Mouse (Mus musculus) stomach, embryonic 14.5 days (tissue): ENCODE measurements around the gene Hist1h2br. TPM values are rescaled to one million over a fixed set of nuclear protein-coding genes. Genes with fewer than 3 reads are reported as not detected.
A peak's percentile ranks its signal among the peaks of the same experiment; 100 is the strongest.
"Not testable (repeated sequence)": the region's sequence is repeated elsewhere in the genome, so short reads cannot be mapped to it uniquely, and the experiment has no call there.

Experiments
- ATAC-seq: fragments of 200-750 bp; cut with Nextera tagmentation; 2 replicates; pipeline ENCODE4 v1.8.0; 2017; ENCODE audit warnings: low read depth, moderate TSS enrichment; ENCODE audit not compliant: insufficient number of reproducible peaks, insufficient read depth, low FRiP score
- H3K27ac ChIP-seq: fragments of 300-500 bp; sonication (generic); 2 replicates; pipeline ENCODE4 v1.5.1; 2014; ENCODE audit warnings: mild to moderate bottlenecking, low read length, moderate library complexity, mixed read lengths
- H3K27me3 ChIP-seq: fragments of 300-500 bp; sonication (generic); 2 replicates; pipeline ENCODE4 v1.6.1; 2014; ENCODE audit warnings: low read length, control low read depth, mixed read lengths; ENCODE audit not compliant: control insufficient read depth, insufficient read depth
- H3K36me3 ChIP-seq: fragments of 300-500 bp; sonication (generic); 2 replicates; pipeline ENCODE4 v1.6.1; 2014; ENCODE audit warnings: mild to moderate bottlenecking, control low read depth, low read length, moderate library complexity, mixed read lengths; ENCODE audit not compliant: control insufficient read depth, insufficient read depth
- H3K4me1 ChIP-seq: fragments of 300-500 bp; sonication (generic); 2 replicates; pipeline ENCODE4 v1.6.1; 2014; ENCODE audit warnings: low read length, control low read depth, mixed read lengths; ENCODE audit not compliant: control insufficient read depth, insufficient read depth
- H3K4me2 ChIP-seq: fragments of 300-500 bp; sonication (generic); replicated peaks from 2 replicates; pipeline ENCODE4 v1.6.1; 2014; ENCODE audit warnings: low read depth, low read length, control low read depth
- H3K4me3 ChIP-seq: fragments of 300-500 bp; sonication (generic); 2 replicates; pipeline ENCODE4 v1.5.1; 2014; ENCODE audit warnings: low read depth, low read length, control low read depth
- H3K9ac ChIP-seq: fragments of 300-500 bp; sonication (generic); replicated peaks from 2 replicates; pipeline ENCODE4 v1.6.1; 2014; ENCODE audit warnings: low read depth, mild to moderate bottlenecking, control low read depth, low read length, moderate library complexity, mixed read lengths
- H3K9me3 ChIP-seq: fragments of 300-500 bp; sonication (generic); 2 replicates; pipeline ENCODE4 v1.6.1; 2016; ENCODE audit warnings: low read depth, low read length, control low read depth; ENCODE audit not compliant: control insufficient read depth
- WGBS: fragments of 180-500 bp; shearing (Covaris S2); extraction: QIAGEN DNeasy Blood & Tissue Kit; methylation state at CpG from one replicate; pipeline ENCODE4 v1.1.7; 2014; 5-methylcytosine and 5-hydroxymethylcytosine counted together
- polyA plus RNA-seq: library from polyadenylated mRNA; unstranded; fragments of >200 nt; fragmentation: Nextera tagmentation; extraction: Ambion mirVana; gene quantifications from 2 replicates; pipeline ENCODE4 v1.2.1, GENCODE M21; 2014

Hist1h2br gene
- 24.3 and 25.5 TPM in 2 replicates for polyA plus RNA-seq

GRCm38 (mm10) chr13:21833461-21833860 lies at the start of gene Hist1h2br, which contains the start of gene Hist1h2ap:
Gene Hist1h2br (plus strand): TSS chr13:21833743.
Gene Hist1h2ap (minus strand): TSS chr13:21833507.
- H3K4me2 ChIP-seq, H3K4me3 ChIP-seq, H3K36me3 ChIP-seq, H3K27me3 ChIP-seq, H3K9me3 ChIP-seq, H3K9ac ChIP-seq, H3K4me1 ChIP-seq, H3K27ac ChIP-seq: not testable (repeated sequence)
- peak; percentile 94 for ATAC-seq
- WGBS = no CpG with 5 or more reads among the region's 24 CpGs

- ATAC-seq = no peak
- Histone ChIP-seq H3K9ac (peak overlapping the region; percentile 25), H3K27ac (peak overlapping the region; percentile 93), H3K4me2 (peak overlapping the region; percentile 43), H3K36me3 (no peaks in the 10 kb centered on the region), H3K4me3 (peak overlapping the region; percentile 36), H3K4me1 (peaks cover 20% of the 10 kb centered on the region; the same call in 1 of the 2 replicates), H3K9me3 (no peaks in the 10 kb centered on the region), H3K27me3 (no peaks in the 10 kb centered on the region)
- WGBS = 22% methylated on average over 6 of the region's 6 CpGs
Observed at GRCm38 (mm10) chr13:21784311-21784710, 49.2 kb upstream of the Hist1h2br start.

- ATAC-seq = no peak
- no peaks in the 10 kb centered on the region for H3K9me3 ChIP-seq
- 3% methylated on average over 8 of the region's 8 CpGs for WGBS
- peaks cover 24% of the 10 kb centered on the region; the same call in 1 of the 2 replicates for H3K4me1 ChIP-seq
- no peaks in the 10 kb centered on the region for H3K27me3 ChIP-seq
- peak overlapping the region; percentile 29 for H3K4me3 ChIP-seq
- peak overlapping the region; percentile 46 for H3K4me2 ChIP-seq
- peak overlapping the region; percentile 34; the same call in 1 of the 2 replicates for H3K9ac ChIP-seq
- peak overlapping the region; percentile 82 for H3K27ac ChIP-seq
- no peaks in the 10 kb centered on the region for H3K36me3 ChIP-seq
Observed at GRCm38 (mm10) chr13:21786189-21786898, 47.2 kb upstream of the Hist1h2br start.

- peak within 1 kb of the TSS; percentile 82 for H3K27ac ChIP-seq
- WGBS = 1% methylated on average over 32 of the region's 63 CpGs
Observed at GRCm38 (mm10) chr13:21786899-21787629, 46.5 kb upstream of the Hist1h2br start, which contains the start of the genes Hist1h2an and Hist1h2bp. Gene Hist1h2an (minus strand): TSS chr13:21787218. Gene Hist1h2bp (plus strand): TSS chr13:21787461.

GRCm38 (mm10) chr13:21787760-21788593 lies 45.6 kb upstream of the Hist1h2br start:
- Histone ChIP-seq H3K4me3 (peak overlapping the region; percentile 29; the same call in 1 of the 2 replicates), H3K4me1 (peaks cover 24% of the 10 kb centered on the region; the same call in 1 of the 2 replicates), H3K9ac (peak overlapping the region; percentile 33), H3K36me3 (no peaks in the 10 kb centered on the region), H3K9me3 (no peaks in the 10 kb centered on the region), H3K27ac (peak overlapping the region; percentile 79), H3K4me2 (peak overlapping the region; percentile 40), H3K27me3 (no peaks in the 10 kb centered on the region)
- ATAC-seq = no peak
- 25% methylated on average over 13 of the region's 21 CpGs for WGBS

More at GRCm38 (mm10) chr13:21786899-21787629, 46.5 kb upstream of the Hist1h2br start, which contains the start of the genes Hist1h2an and Hist1h2bp:
- H3K9me3 ChIP-seq, H3K36me3 ChIP-seq, H3K27me3 ChIP-seq: not testable (repeated sequence)
- Histone ChIP-seq H3K4me2 (peak within 1 kb of the TSS; percentile 46), H3K4me3 (peak within 1 kb of the TSS; percentile 29), H3K4me1 (peaks cover 24% of the 10 kb centered on the region; the same call in 1 of the 2 replicates), H3K9ac (peak within 1 kb of the TSS; percentile 34)
- peak; percentile 93 for ATAC-seq

- Histone ChIP-seq H3K4me2 (no peak overlapping the region), H3K4me3 (no peak overlapping the region), H3K9me3 (no peaks in the 10 kb centered on the region), H3K27me3 (no peaks in the 10 kb centered on the region), H3K9ac (no peak overlapping the region), H3K36me3 (no peaks in the 10 kb centered on the region), H3K4me1 (peaks cover 17% of the 10 kb centered on the region; the same call in 1 of the 2 replicates), H3K27ac (no peak overlapping the region)
- 42% methylated on average over 6 of the region's 6 CpGs for WGBS
- no peak for ATAC-seq
Observed at GRCm38 (mm10) chr13:21789925-21790324, 43.6 kb upstream of the Hist1h2br start.

GRCm38 (mm10) chr13:21790601-21791283 lies 42.8 kb upstream of the Hist1h2br start:
- no peak for ATAC-seq
- Histone ChIP-seq H3K9ac (peak overlapping the region; percentile 32; the same call in 1 of the 2 replicates), H3K27ac (peak overlapping the region; percentile 39; the same call in 1 of the 2 replicates), H3K4me2 (peak overlapping the region; percentile 51), H3K36me3 (no peaks in the 10 kb centered on the region), H3K4me3 (peak overlapping the region; percentile 20; the same call in 1 of the 2 replicates), H3K9me3 (no peaks in the 10 kb centered on the region), H3K4me1 (peaks cover 14% of the 10 kb centered on the region; the same call in 1 of the 2 replicates), H3K27me3 (no peaks in the 10 kb centered on the region)
- WGBS = 10% methylated on average over 18 of the region's 18 CpGs
